Mouse (Mus musculus): ENCODE results near the gene Gpr137. TPM values are rescaled to one million over a fixed set of nuclear protein-coding genes. Genes with fewer than 3 reads are reported as not detected.

The Gpr137 gene
- total RNA-seq, 2 experiments from 2014 or later, result 8.2 to 13.8 TPM

DNA sequence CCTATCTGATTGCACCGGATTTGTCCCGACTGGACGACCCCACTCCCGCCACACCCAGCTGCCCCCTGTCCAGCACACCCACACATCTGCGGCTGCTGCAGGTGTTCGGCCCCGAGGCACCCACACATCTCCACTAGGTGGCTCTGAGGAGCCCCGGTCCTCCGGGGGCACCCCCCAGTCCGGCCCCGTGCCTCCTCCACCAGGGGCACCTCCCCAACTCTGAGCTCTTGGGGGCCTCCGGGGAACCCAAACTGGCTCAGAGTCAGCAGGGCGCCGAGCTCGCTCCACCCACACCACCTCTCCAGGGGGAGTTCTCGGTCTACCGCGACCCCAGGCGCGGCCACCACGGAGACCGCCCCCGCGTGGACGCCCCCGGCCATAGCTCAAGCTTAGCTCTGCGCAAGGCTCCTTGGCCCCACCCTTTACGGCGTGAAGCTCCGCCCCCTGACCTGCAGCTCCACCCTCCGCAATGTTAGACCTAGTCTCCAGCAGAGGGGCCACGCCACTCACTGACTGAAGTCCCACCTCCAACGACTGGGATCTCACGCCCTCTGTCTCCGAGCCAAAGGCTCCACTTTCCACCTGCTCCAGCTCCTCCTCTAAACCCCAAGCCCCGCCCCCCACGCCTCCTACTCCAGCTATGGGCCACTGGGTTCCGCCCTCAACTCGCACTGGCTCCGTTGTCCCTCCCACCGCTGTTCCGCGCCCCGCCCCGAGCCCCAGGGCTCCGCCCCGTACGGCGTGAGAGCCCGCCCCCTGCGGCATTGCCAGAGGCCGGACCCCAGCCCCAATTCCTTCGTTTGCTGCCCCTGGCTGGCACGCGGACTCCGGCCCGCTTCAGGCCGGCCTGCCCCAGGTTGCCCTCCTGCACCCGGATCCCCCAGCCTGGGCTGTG lies 37.5 kb upstream of the Gpr137 start:
- Histone ChIP-seq H3K27ac (peak overlapping the region; percentile 100), H3K4me3 (peak overlapping the region; percentile 95)
- TF ChIP-seq CTCF (IDR thresholded peaks at IDR 0.05), result peak; percentile 81
- intact Hi-C loops (cut with DNase I), result no loop called here
- DNase-seq, result peak; percentile 100

DNA sequence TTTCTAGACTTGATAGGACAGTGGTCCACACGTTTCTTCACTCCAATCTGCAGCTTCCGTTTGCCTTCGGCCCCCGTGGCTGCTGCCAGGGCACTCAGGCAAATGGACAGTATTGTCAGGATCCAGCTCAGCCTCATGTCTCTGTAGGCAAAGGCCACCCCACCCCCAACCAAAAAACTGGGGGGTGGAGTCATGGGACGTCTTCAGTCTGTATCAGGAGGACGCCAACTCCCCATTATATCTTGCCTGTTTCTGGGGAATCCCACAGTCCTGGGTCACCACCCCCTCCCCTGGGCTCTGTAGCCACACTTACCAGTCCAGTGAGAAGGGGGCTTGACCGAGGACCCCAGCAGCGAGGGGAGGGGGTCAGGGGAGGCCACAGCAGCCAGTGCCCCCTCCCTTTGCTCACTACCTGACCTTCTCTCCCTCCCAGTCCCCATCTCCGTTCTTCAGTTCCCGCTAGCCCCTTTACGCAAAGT lies 36.8 kb upstream of the Gpr137 start:
- peak overlapping the region; percentile 95 for H3K4me3 ChIP-seq
- TF ChIP-seq CTCF (IDR thresholded peaks at IDR 0.05), result no peak
- peak; percentile 60 for DNase-seq
- intact Hi-C loops (cut with DNase I), result no loop called here
- H3K27ac ChIP-seq, result peak overlapping the region; percentile 100

DNA sequence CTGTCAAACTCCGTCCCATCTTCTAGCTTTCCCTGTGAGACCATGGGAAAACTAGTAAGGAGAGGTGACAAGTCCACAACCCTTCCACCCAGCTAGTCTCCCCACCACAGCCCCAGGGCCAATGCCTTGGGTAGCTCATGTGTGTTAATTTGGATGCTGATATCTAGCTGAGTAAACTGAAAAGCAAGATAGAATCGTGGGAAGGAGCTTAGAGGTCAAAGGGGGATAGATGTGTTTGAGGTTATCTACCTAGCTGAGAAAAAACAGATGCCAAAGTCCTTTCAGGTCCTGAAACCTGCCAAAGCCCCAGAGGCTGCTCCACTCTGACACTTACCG lies 36.3 kb upstream of the Gpr137 start:
- Histone ChIP-seq H3K27ac (peak overlapping the region; percentile 100), H3K4me3 (peak overlapping the region; percentile 95)
- TF ChIP-seq CTCF (IDR thresholded peaks at IDR 0.05), result no peak
- no peak for DNase-seq
- intact Hi-C loops (cut with DNase I), result no loop called here

DNA sequence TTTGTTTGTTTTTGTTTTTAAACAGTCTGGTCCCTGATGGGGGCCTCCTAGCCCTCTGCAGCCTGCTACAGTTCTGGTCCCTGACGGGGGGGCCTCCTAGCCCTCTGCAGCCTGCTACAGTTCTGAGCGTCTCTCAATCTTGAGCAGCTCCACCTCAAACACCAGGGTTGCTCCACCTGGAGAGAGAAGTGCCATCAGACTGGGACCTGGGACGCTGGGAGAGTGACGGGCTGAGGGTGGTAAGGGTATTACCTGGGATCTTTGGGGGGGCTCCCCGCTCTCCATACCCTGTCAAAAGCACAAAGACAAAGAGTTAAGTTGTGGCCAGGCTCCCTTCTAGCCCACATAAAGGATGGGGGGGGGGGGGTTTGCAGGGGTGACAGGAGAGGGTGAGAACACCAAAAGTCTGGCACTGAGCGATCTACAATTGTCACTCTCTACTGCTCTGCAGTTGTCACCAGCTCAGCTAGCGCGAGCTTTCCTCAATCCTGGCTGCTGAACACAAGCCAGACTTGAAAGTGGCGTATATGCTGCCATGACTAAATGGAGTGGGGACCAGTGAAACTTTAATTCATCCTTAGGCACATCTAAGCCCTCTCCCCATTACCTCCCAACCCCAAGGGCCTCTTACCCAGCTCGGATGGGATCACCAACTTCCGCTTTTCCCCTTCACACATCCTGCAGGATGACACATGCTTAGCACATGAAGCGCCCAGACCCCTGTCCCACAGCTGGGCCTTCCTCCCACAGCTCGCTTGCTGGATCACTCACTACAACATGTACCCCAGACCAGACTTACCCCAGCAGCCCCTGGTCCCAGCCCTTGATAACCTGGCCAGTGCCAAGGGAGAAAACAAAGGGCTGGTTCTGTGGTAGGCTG lies 35.7 kb upstream of the Gpr137 start:
- DNase-seq, result no peak
- no peak for TF ChIP-seq CTCF (IDR thresholded peaks at IDR 0.05)
- peak overlapping the region; percentile 100 for H3K27ac ChIP-seq
- H3K4me3 ChIP-seq, result peak overlapping the region; percentile 95
- intact Hi-C loops (cut with DNase I), result no loop called here

DNA sequence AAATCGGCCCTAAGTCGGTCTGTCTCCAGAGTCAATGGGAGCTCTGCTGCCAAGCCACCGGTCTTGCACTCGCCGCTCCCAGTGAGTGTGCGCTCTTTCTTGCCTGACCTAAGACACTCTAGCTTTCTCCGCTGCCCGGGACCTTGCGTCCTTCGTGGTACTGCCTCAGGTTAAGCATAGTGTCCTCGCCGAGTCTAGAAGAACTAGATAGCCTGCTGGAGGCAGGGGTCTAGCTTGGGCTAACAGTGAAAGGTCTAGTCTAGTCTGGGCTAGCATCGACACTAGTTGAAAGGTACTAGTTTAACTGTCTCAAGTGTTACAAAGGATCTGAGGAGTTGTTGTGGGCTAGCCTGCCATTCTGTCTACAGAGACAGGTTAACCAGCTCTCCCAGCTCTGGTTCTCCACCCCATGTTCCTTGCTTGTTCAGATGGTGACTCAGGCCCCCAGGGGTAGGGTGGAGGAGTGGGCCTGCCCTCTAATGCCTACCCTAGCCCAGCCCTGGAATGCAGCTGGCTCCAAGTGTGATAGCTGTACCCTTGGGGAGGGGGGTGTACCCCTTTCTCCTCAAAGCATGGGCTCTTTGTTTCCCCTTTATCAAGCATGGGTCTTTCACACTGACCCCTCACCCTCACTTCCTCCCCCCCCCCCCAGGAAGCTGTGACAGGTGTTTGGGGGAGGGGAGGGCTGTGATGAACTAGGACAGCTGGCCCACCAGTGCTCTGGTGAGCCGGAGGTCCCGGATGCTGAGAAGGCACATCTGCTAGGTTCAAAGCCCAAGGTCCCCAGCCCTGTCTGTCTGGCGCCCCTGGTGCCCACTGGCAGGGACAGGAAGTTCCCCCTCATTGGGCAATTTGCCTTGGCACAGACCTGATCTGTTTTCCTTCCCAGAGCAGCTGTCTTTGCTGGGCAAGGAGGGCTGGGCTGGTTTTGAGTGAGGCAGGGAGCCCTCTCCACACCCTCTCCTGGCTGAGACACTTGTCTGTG lies 33.5 kb upstream of the Gpr137 start, which contains the start of gene Plcb3:
Gene Plcb3 (minus strand): TSS at position 934 of the 985 bp plus-strand sequence.
- TF ChIP-seq CTCF (IDR thresholded peaks at IDR 0.05), result peak; percentile 24; the same call in 1 of the 2 replicates
- Histone ChIP-seq H3K27ac (peak within 1 kb of the TSS; percentile 100), H3K4me3 (peak within 1 kb of the TSS; percentile 95)
- intact Hi-C loops (cut with DNase I), result no loop called here
- peak; percentile 89 for DNase-seq

DNA sequence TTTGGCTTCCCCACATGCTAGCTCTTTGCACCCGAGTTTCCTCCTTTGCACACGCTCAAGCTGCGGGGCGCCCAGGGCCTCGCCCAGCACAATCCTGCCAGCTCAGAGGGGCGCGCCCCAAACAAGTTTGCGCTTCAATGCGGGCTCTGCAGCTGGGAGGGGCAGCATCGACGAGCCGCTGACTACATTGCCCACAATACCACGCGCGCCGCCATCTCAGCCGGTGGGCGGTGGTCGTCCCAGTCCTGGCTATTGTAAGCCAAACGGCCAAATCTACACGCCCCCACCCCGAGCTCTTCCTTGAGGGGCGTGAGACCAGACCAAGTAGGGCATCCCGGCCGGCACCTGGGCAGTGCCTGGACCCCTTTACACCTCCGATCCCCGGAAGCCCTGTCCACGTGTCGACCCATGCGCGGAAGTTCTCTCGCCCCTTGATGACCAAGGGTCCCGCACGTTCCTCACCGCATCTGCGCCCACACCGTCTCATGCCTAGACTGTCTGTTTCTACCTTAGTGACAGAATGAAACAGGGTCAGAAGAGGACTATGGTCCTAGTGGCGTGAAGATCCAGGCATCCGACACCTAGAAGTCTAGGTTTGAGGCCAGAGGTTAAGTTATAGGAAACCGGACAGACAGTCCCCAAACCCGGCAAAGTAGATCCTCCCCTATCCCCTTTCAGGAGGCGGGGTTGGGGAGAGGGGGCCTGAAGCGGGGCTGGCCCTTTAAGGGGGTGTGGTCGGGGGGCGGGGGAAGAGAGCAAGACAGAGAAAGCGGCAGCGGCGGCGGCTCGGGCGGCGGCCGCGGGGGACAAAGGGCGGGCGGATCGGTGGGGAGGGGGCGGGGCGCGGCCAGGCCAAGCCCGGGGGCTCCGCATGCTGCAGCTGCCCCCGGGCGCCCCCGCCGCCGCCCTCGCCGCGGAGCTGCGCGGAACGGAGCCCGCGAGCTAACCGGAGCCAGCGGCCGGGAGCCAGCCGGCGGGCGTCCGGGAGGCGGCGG lies 32.2 kb upstream of the Gpr137 start, which contains the start of gene Ppp1r14b:
Gene Ppp1r14b (plus strand): TSS at position 758 of the 995 bp plus-strand sequence.
- peak; percentile 92 for DNase-seq
- peak within 1 kb of the TSS; percentile 100 for H3K27ac ChIP-seq
- no peak for TF ChIP-seq CTCF (IDR thresholded peaks at IDR 0.05)
- H3K4me3 ChIP-seq, result peak within 1 kb of the TSS; percentile 95
- intact Hi-C loops (cut with DNase I), result no loop called here

DNA sequence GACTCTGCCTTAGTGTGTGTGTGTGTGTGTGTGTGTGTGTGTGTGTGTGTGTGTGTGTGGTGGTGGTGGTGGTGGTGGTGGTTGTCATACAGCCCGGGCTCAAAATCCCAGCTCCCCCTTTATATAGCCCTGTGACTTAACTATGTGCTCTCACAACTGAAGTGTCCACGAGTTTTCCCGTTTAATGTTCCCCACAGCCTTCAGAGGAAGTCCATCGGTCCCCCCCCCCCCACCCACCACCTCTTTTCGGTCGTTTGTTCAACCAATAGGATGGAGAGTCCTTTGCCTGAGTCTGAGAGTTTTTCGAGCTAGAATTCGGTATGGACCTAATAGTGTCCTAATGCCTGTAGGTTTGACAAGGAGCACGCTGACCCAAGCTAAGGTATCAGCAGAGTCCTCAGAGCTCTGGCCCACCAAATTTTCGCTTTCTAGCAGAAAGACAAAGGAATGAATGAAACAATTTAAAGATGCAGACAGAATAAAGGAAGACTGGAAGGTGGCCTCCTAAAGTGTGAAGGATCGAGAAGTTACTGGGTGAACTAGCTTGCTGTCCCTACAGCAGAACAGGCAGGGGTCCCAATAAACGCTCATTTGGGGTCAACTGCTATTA lies 31.4 kb upstream of the Gpr137 start:
- no peak for DNase-seq
- intact Hi-C loops (cut with DNase I), result no loop called here
- Histone ChIP-seq H3K27ac (peak overlapping the region; percentile 100), H3K4me3 (peak overlapping the region; percentile 95)
- no peak for TF ChIP-seq CTCF (IDR thresholded peaks at IDR 0.05)

DNA sequence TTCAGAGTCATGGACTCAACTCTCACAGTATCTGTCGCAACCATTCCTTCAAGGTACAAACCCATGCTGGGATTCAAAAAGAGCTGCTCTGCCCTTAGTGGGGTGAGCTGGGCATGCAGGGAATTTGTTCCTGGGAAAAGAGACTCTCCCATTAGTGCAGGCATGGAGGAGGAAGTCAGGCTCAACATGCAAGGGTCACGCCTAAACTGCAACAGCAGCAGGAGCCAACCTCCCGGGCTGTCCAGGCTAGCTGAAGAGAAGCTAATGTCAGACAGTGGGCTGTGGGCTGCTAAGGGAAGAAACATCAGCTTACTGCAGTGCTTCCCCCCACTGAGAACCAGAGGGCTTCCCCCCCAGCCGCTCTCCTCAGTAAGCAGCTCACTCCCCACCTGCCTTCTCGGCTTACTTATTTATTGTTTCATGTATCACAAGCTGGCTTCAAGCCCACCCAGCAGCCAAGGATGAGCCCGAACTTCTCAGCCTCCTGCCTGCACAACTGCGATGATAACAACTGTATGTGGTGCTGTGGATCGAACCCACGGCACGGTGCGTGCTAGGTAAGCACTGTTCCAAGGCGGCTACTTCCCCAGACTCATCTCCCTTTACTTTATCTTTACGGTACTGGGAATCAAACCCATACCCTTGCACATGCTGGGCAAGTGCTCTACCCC lies 30.1 kb upstream of the Gpr137 start:
- intact Hi-C loops (cut with DNase I), result no loop called here
- no peak overlapping the region for H3K27ac ChIP-seq
- no peak for DNase-seq
- H3K4me3 ChIP-seq, result no peak overlapping the region
- no peak for TF ChIP-seq CTCF (IDR thresholded peaks at IDR 0.05)

DNA sequence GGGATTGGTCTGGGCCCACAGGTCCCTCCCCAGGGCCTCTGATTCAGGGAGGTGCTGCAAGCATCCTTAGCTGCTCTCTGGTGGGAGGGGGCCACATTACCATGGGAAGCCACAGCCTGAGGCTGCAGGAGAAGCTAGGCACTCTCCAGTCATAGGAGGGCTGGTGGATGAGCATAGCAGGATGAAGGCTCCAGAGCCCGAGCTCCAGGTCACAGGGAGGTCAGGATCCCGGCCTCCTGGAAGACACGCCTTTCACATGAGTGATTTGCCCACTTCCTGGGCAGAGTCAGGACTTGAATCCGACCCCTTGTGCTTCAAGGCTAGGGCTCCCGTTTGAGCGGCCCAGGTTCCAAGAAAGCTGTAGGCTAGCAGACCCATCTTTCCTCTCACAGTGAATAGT lies 29.4 kb upstream of the Gpr137 start:
- no peak for DNase-seq
- intact Hi-C loops (cut with DNase I), result no loop called here
- H3K27ac ChIP-seq, result 0 out of 2 replicates have a peak overlapping the region, but pooled peaks have one; percentile 31
- no peak for TF ChIP-seq CTCF (IDR thresholded peaks at IDR 0.05)
- no peak overlapping the region for H3K4me3 ChIP-seq

All from gastrocnemius, adult 2 months (tissue).